Mouse (Mus musculus) forebrain, embryonic 11.5 days (tissue): ENCODE results near the gene Gabrb1. TPM values are rescaled to one million over a fixed set of nuclear protein-coding genes. Genes with fewer than 3 reads are reported as not detected.
A peak's percentile ranks its signal among the peaks of the same experiment; 100 is the strongest.
"Not testable (repeated sequence)": the region's sequence is repeated elsewhere in the genome, so short reads cannot be mapped to it uniquely, and the experiment has no call there.

Source experiments
- ATAC-seq: fragments of 200-750 bp; cut with Nextera tagmentation; replicated peaks from 2 replicates; pipeline ENCODE4 v1.8.0; 2017; ENCODE audit warnings: moderate TSS enrichment; ENCODE audit not compliant: low FRiP score
- DNase-seq: peaks from one replicate; pipeline ENCODE4 v3.0.0-alpha.2; 2017; ENCODE audit warnings: low spot score
- H3K27ac ChIP-seq: fragments of 300-500 bp; sonication (generic); 2 replicates; pipeline ENCODE4 v1.5.1; 2014; ENCODE audit warnings: low read depth, low read length
- H3K27me3 ChIP-seq: fragments of 300-500 bp; sonication (generic); 2 replicates; pipeline ENCODE4 v1.6.1; 2014; ENCODE audit warnings: mild to moderate bottlenecking, low read length, mixed read lengths; ENCODE audit not compliant: control insufficient read depth, insufficient read depth
- H3K36me3 ChIP-seq: fragments of 300-500 bp; sonication (generic); 2 replicates; pipeline ENCODE4 v1.6.1; 2014; ENCODE audit warnings: mild to moderate bottlenecking, low read length, moderate library complexity, mixed read lengths; ENCODE audit not compliant: control insufficient read depth, insufficient read depth
- H3K4me1 ChIP-seq: fragments of 300-500 bp; sonication (generic); replicated peaks from 2 replicates; pipeline ENCODE4 v1.6.1; 2014; ENCODE audit warnings: low read length, mixed read lengths; ENCODE audit not compliant: control insufficient read depth, insufficient read depth
- H3K4me2 ChIP-seq: fragments of 300-500 bp; sonication (generic); 2 replicates; pipeline ENCODE4 v1.6.1; 2014; ENCODE audit warnings: low read depth, mild to moderate bottlenecking, low read length, moderate library complexity, mixed read lengths; ENCODE audit not compliant: severe bottlenecking
- H3K4me3 ChIP-seq: fragments of 300-500 bp; sonication (generic); 2 replicates; pipeline ENCODE4 v1.5.1; 2014; ENCODE audit warnings: low read depth, low read length
- H3K9ac ChIP-seq: fragments of 300-500 bp; sonication (generic); 2 replicates; pipeline ENCODE4 v1.6.1; 2014; ENCODE audit warnings: low read length
- H3K9me3 ChIP-seq: fragments of 300-500 bp; sonication (generic); 2 replicates; pipeline ENCODE4 v1.6.1; 2016; ENCODE audit warnings: low read length, mixed read lengths; ENCODE audit not compliant: control insufficient read depth
- WGBS: fragments of 180-500 bp; shearing (Covaris S2); extraction: QIAGEN DNeasy Blood & Tissue Kit; methylation state at CpG from one replicate; pipeline ENCODE4 v1.1.7; 2014; 5-methylcytosine and 5-hydroxymethylcytosine counted together
- polyA plus RNA-seq: library from polyadenylated mRNA; unstranded; fragments of >200 nt; fragmentation: Nextera tagmentation; extraction: Ambion mirVana; gene quantifications from 2 replicates; pipeline ENCODE4 v1.2.1, GENCODE M21; 2014

Gabrb1 gene
- polyA plus RNA-seq, 1 experiment from 2014 or later = 0.51 TPM

DNA sequence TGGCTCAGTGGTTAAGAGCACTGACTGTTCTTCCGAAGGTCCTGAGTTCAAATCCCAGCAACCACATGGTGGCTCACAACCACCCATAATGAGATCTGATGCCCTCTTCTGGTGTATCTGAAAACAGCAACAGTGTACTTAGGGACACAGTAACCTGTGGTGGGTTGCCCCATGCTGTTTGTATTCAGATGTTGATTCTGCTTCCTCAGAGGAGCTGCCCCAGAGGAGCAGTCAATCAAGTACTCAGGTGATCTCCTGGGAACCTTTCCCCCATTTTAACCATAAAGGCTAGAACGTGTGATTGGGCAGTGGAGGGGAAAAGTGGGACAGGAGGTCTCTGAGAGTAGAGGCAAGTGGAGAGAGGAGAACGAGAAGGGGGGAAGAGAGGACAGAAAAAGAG is 497.8 kb downstream of the Gabrb1 start:
- not testable (repeated sequence) for H3K4me3 ChIP-seq, H3K9ac ChIP-seq, H3K27ac ChIP-seq, H3K9me3 ChIP-seq, ATAC-seq, H3K4me1 ChIP-seq, H3K36me3 ChIP-seq, H3K27me3 ChIP-seq, H3K4me2 ChIP-seq, DNase-seq
- WGBS = 70% methylated on average over 3 of the region's 3 CpGs

DNA sequence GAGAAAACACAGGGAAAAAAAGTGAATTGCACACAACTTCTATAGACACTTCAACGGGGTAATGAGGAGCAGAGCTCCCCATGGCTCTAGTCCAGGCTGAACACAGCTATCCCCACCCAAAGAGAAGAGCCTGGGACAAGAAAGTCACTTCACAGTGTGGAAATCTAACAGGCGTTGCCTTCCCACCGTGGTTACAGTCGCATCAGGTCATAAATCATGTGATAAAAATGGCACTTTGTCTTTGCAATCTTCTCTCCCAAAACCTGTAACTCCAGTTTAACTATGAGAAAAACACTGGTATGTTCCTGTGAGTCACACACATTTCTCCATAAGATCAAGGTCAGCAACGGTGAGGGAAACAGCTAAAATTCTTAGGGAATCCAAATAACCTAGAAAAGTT is 498.7 kb downstream of the Gabrb1 start:
- Histone ChIP-seq H3K4me1 (no peaks in the 10 kb centered on the region), H3K4me2 (no peak overlapping the region), H3K27me3 (no peaks in the 10 kb centered on the region), H3K27ac (no peak overlapping the region), H3K9me3 (no peaks in the 10 kb centered on the region), H3K4me3 (no peak overlapping the region), H3K9ac (no peak overlapping the region), H3K36me3 (no peaks in the 10 kb centered on the region; the same call in 1 of the 2 replicates)
- DNase-seq = no peak
- ATAC-seq = no peak
- whole genome bisulfite sequencing = 97% methylated on average over 5 of the region's 5 CpGs

DNA sequence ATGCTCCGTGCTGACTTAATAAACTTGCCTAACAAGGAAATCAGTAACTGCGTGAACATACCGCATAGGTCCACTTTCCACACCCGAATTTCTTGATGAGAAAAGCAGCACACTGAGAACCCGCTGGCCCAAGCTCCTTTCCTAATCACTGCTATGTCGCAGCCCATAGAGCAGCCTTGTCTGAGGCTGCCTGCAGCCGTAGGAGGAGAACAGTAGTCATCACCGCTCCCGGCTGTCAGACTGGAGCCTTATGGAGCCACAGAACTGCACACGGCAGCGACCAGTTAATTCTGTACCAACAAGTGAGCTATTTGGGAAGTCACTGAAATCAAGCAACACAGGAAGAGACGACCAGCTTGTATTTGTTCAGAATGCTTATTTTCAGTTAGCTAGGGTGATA is 500.8 kb downstream of the Gabrb1 start:
- no peaks in the 10 kb centered on the region for H3K27me3 ChIP-seq
- WGBS = 93% methylated on average over 12 of the region's 12 CpGs
- no peak for ATAC-seq

DNA sequence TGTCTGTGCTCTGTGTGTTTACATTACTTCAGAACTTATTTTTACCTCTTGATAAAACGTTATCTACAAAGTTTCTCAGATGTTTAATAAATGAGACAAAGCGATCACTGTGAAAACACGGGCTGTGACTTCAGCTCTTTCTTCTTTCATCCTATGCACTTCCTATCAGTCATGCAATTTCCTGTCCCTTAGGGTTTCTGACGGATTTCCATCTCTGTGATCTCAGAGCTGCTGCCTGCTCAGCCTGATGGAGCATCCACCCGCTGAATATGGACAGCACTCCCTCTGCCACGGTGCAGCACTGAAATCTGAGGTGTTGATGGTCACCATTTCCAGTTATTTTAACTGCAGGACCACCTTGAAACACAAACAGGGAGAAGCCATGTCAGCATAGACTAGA is 501.6 kb downstream of the Gabrb1 start:
- ATAC-seq = no peak
- Histone ChIP-seq H3K27me3 (no peaks in the 10 kb centered on the region), H3K36me3 (no peaks in the 10 kb centered on the region; the same call in 1 of the 2 replicates), H3K27ac (no peak overlapping the region), H3K4me3 (no peak overlapping the region), H3K4me1 (no peaks in the 10 kb centered on the region), H3K9me3 (no peaks in the 10 kb centered on the region), H3K4me2 (no peak overlapping the region), H3K9ac (no peak overlapping the region)
- DNase-seq = no peak
- WGBS = 87% methylated on average over 6 of the region's 6 CpGs

More for the DNA sequence above, 500.8 kb downstream of the Gabrb1 start:
- no peak for DNase-seq
- Histone ChIP-seq H3K9ac (no peak overlapping the region), H3K4me2 (no peak overlapping the region), H3K27ac (no peak overlapping the region), H3K9me3 (no peaks in the 10 kb centered on the region), H3K4me1 (no peaks in the 10 kb centered on the region), H3K4me3 (no peak overlapping the region), H3K36me3 (no peaks in the 10 kb centered on the region; the same call in 1 of the 2 replicates)

DNA sequence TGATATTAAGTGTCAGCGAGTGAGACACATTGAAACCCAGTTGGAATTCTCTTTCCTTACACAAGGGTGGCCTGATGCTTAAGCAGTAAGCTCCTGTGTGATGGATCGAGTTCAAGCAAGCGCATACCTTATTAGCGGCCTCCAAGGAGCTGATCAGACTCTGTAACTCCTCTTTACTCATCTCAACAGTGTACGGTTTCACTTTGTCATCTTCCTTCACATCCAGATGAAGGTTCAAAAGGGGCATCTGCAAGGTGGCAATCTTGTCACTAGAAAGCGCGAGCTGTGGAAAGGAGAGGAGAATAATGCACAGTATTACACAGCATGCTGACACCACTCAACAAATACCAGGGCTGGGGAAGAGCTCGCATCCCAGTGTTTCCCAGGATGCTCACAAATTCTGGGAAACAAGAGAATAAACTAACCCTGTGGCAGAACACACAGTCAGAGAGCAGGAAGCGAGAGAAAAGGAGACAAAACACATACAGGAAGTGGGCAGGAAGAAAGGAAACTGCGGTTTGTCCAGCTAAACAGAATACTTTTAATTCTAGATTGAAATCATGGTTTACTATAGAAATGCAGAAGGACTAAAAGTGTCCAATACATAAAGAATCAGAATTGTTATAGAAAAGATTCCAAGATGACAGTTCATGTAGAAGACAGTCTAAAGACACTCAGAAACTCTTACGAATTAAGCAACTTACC is 503.0 kb downstream of the Gabrb1 start:
- ATAC-seq = no peak
- H3K9me3 ChIP-seq = no peaks in the 10 kb centered on the region
- no peaks in the 10 kb centered on the region; the same call in 1 of the 2 replicates for H3K36me3 ChIP-seq
- H3K4me2 ChIP-seq = no peak overlapping the region
- no peak overlapping the region for H3K4me3 ChIP-seq
- WGBS = 89% methylated on average over 11 of the region's 11 CpGs
- no peak overlapping the region for H3K27ac ChIP-seq
- no peak for DNase-seq
- H3K27me3 ChIP-seq = no peaks in the 10 kb centered on the region
- no peaks in the 10 kb centered on the region for H3K4me1 ChIP-seq
- no peak overlapping the region for H3K9ac ChIP-seq

DNA sequence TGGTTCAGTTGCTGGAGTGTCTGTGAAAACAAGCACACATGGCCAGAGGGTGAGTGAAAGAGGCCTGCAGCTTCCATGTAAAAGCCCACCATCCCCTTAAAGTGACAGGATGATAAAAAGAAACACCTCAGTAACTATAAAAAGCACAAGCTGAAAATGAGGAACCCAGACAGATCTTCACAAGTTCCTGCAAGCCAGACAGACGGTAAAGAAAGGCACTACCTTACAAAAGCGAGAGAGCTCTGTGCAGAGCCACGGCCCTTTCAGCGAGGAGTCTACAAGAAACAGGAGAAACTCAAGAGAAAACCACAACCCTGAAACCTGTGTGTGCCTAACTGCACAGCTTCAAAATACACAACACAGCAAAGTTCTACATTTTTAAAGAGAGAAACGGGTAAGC is 504.9 kb downstream of the Gabrb1 start:
- 89% methylated on average over 5 of the region's 5 CpGs for WGBS
- DNase-seq (no peak), ATAC-seq (no peak)
- H3K4me1 ChIP-seq = 0 out of 2 replicates have a peak, but pooled peaks cover 4% of the 10 kb centered on the region
- no peaks in the 10 kb centered on the region for H3K27me3 ChIP-seq
- no peak overlapping the region for H3K4me2 ChIP-seq
- H3K4me3 ChIP-seq = no peak overlapping the region
- H3K9me3 ChIP-seq = no peaks in the 10 kb centered on the region
- H3K36me3 ChIP-seq = no peaks in the 10 kb centered on the region; the same call in 1 of the 2 replicates
- no peak overlapping the region for H3K9ac ChIP-seq
- H3K27ac ChIP-seq = no peak overlapping the region

DNA sequence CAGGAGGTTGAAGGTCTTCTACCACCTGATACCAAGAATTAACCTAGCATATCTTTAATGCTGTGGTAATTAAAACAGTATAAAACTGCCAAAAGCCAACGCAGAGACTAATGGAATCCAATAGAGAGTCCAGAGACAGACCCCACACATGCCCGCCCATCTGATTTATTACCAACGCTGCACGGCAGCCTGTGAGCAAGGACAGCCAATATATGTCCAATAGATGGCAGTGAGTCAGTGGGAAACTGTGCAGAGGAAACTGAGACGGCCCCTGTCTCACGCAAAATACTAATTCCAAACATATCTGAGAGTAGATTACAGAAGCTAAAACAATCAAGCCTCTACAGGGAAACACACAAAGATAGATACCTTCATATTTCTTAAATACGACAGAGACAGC is 506.5 kb downstream of the Gabrb1 start:
- Histone ChIP-seq H3K9ac (no peak overlapping the region), H3K4me3 (no peak overlapping the region), H3K27me3 (no peaks in the 10 kb centered on the region), H3K4me2 (no peak overlapping the region), H3K27ac (no peak overlapping the region), H3K9me3 (no peaks in the 10 kb centered on the region), H3K36me3 (no peaks in the 10 kb centered on the region; the same call in 1 of the 2 replicates), H3K4me1 (0 out of 2 replicates have a peak, but pooled peaks cover 4% of the 10 kb centered on the region)
- WGBS = 94% methylated on average over 7 of the region's 7 CpGs
- DNase-seq = no peak
- no peak for ATAC-seq

DNA sequence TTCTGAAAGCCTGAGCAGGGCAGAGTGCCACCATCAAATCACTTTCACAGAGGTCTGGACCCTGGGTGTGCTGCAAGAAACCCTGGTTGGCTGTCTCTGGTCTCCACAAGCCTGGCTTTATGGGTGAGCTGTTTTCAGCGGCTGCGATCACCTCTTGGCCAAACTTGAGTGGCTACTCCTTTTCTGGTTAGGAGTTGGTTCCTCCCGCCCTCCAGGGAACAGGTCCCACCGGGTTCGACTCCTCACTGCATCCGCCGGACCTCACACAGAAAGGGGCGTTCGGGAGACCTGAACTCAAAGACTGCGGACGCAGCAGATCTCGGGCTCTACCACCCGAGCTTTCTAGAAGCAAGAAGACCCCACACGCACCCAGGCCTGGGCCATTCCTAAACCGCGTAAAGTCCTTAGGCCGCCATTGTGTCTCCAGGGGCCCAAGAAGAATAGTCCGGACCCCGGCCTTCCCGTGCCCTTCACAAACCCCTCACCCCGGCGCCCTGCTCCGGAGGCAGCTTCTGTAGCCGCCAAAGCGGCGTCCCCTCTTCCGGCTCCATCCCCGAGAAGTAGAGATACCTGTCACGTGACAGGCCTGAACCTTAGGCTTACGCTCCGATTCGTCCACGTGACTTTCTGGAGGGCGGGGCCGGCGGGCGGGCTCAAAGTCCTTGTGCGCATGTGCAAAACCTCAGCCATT is 509.8 kb downstream of the Gabrb1 start, which contains the start of gene Commd8:
Commd8 (minus strand) TSS at position 596 of the 691 bp plus-strand sequence.
- peak; percentile 94 for ATAC-seq
- peak within 1 kb of the TSS; percentile 70 for H3K4me3 ChIP-seq
- peak within 1 kb of the TSS; percentile 90 for H3K4me2 ChIP-seq
- DNase-seq = peak; percentile 96
- H3K27me3 ChIP-seq = no peaks in the 10 kb centered on the region
- peak within 1 kb of the TSS; percentile 82 for H3K9ac ChIP-seq
- no peak within 1 kb of the TSS for H3K27ac ChIP-seq
- H3K36me3 ChIP-seq = no peaks in the 10 kb centered on the region
- H3K4me1 ChIP-seq = 0 out of 2 replicates have a peak, but pooled peaks cover 4% of the 10 kb centered on the region
- under 1% methylated on average over 37 of the region's 38 CpGs for WGBS
- H3K9me3 ChIP-seq = no peaks in the 10 kb centered on the region
